Mouse (Mus musculus) bone marrow macrophage, adult 2 months (primary cell): ENCODE measurements around the gene Fam69b. TPM values are rescaled to one million over a fixed set of nuclear protein-coding genes. Genes with fewer than 3 reads are reported as not detected.

Experiments
- H3K27ac ChIP-seq: 2 replicates; pipeline ENCODE4 v1.5.1; 2012; ENCODE audit warnings: low read depth, low read length; ENCODE audit not compliant: insufficient read depth
- H3K4me1 ChIP-seq: 2 replicates; pipeline ENCODE4 v1.6.1; 2012; ENCODE audit warnings: low read length; ENCODE audit not compliant: control insufficient read depth, insufficient read depth
- H3K4me3 ChIP-seq: 2 replicates; pipeline ENCODE4 v1.5.1; 2012; ENCODE audit warnings: mild to moderate bottlenecking, low read length, moderate library complexity; ENCODE audit not compliant: insufficient read depth
- CTCF ChIP-seq: IDR thresholded peaks from 2 replicates; pipeline ENCODE4 v1.5.1; 2012; ENCODE audit warnings: low read depth, mild to moderate bottlenecking, low read length, moderate library complexity
- POLR2A ChIP-seq: IDR thresholded peaks from 2 replicates; pipeline ENCODE4 v1.6.1; 2012; ENCODE audit warnings: mild to moderate bottlenecking, low read depth, low read length, borderline replicate concordance
- polyA plus RNA-seq: library from polyadenylated mRNA; stranded (reverse); fragments of >200 nt; gene quantifications from 2 replicates; pipeline ENCODE4 v1.2.4, GENCODE M21; 2012; ENCODE audit not compliant: missing spikeins, insufficient read depth, insufficient read length

Fam69b gene
- polyA plus RNA-seq, 1 experiment: not detected

- Histone ChIP-seq H3K27ac (no peak overlapping the region), H3K4me1 (peaks cover 12% of the 10 kb centered on the region), H3K4me3 (no peak overlapping the region)
- no peak for TF ChIP-seq CTCF
- no peak for TF ChIP-seq POLR2A
Measured at GRCm38 (mm10) chr2:26635489-26636324, 7.5 kb downstream of the Fam69b start.

- no peak for TF ChIP-seq POLR2A
- TF ChIP-seq CTCF: no peak
- Histone ChIP-seq H3K4me1 (peaks cover 17% of the 10 kb centered on the region), H3K27ac (no peak overlapping the region), H3K4me3 (no peak overlapping the region)
Measured at GRCm38 (mm10) chr2:26636325-26636635, 8.0 kb downstream of the Fam69b start.

- TF ChIP-seq CTCF (no peak), POLR2A (no peak)
- Histone ChIP-seq H3K4me1 (peaks cover 25% of the 10 kb centered on the region), H3K4me3 (no peak overlapping the region), H3K27ac (no peak overlapping the region)
Measured at GRCm38 (mm10) chr2:26637316-26637932, 9.2 kb downstream of the Fam69b start.

GRCm38 (mm10) chr2:26638039-26638438 is 9.8 kb downstream of the Fam69b start:
- no peak overlapping the region for H3K27ac ChIP-seq
- TF ChIP-seq POLR2A: no peak
- no peak for TF ChIP-seq CTCF
- peak overlapping the region; percentile 99 for H3K4me3 ChIP-seq
- peaks cover 25% of the 10 kb centered on the region for H3K4me1 ChIP-seq

GRCm38 (mm10) chr2:26638572-26638971 is 10.3 kb downstream of the Fam69b start:
- Histone ChIP-seq H3K27ac (peak overlapping the region; percentile 94; the same call in 1 of the 2 replicates), H3K4me3 (peak overlapping the region; percentile 99), H3K4me1 (peaks cover 25% of the 10 kb centered on the region)
- TF ChIP-seq POLR2A: no peak
- TF ChIP-seq CTCF: no peak

GRCm38 (mm10) chr2:26639083-26639482 is 10.8 kb downstream of the Fam69b start:
- Histone ChIP-seq H3K4me3 (peak overlapping the region; percentile 99), H3K4me1 (peaks cover 29% of the 10 kb centered on the region), H3K27ac (peak overlapping the region; percentile 94)
- TF ChIP-seq CTCF (no peak), POLR2A (no peak)

GRCm38 (mm10) chr2:26639838-26640830 is 11.9 kb downstream of the Fam69b start:
- Histone ChIP-seq H3K4me1 (peaks cover 37% of the 10 kb centered on the region), H3K27ac (peak overlapping the region; percentile 94)
- peak; percentile 64 for TF ChIP-seq CTCF
- TF ChIP-seq POLR2A: no peak

GRCm38 (mm10) chr2:26641006-26641647 is 12.9 kb downstream of the Fam69b start:
- Histone ChIP-seq H3K27ac (peak overlapping the region; percentile 94), H3K4me1 (peaks cover 37% of the 10 kb centered on the region), H3K4me3 (no peak overlapping the region)
- TF ChIP-seq CTCF: no peak
- no peak for TF ChIP-seq POLR2A

More at GRCm38 (mm10) chr2:26639838-26640830, 11.9 kb downstream of the Fam69b start:
- H3K4me3 ChIP-seq: peak overlapping the region; percentile 99

GRCm38 (mm10) chr2:26643942-26644341 is 15.7 kb downstream of the Fam69b start:
- Histone ChIP-seq H3K4me1 (peaks cover 37% of the 10 kb centered on the region), H3K4me3 (no peak overlapping the region), H3K27ac (no peak overlapping the region)
- TF ChIP-seq POLR2A (no peak), CTCF (no peak)
